Comparison of ENCODE assay signal across 9 mouse cellular contexts in genomic region chr19:45031780-45032179, GRCm38 (mm10). TPM values are rescaled to one million over a fixed set of nuclear protein-coding genes. Genes with fewer than 3 reads are reported as not detected.
A peak's percentile ranks its signal among the peaks of the same experiment; 100 is the strongest.
DNase-seq lines count a peak whose midpoint lies in the region; ATAC-seq lines count a peak whose summit lies in the region.
"Had no signal": no experiment of that assay in that cellular context is flagged by ENCODE, and none has a peak within 500 bp of the region (broad histone marks: within the 10 kb centered on the region; RNA-seq: fewer than 3 reads in every experiment).

No protein-coding gene starts in this region.

- H3K27me3 ChIP-seq in liver, embryonic 13.5 days, result peaks cover 8% of the 10 kb centered on the region; the same call in 1 of the 2 replicates
- no peaks in the 10 kb centered on the region for H3K27me3 ChIP-seq in neural tube, embryonic 13.5 days

- 30% methylated on average over 4 of the region's 4 CpGs for WGBS in liver, embryonic 13.5 days (ENCODE audit: insufficient replicate concordance)
- WGBS in neural tube, embryonic 13.5 days, result 20% methylated on average over 4 of the region's 4 CpGs

- H3K4me2 ChIP-seq in liver, embryonic 13.5 days, result no peak overlapping the region
- H3K4me2 ChIP-seq in neural tube, embryonic 13.5 days, result no peak overlapping the region

- H3K9me3 ChIP-seq in liver, embryonic 13.5 days (replicated peaks), result no peaks in the 10 kb centered on the region
- H3K9me3 ChIP-seq in neural tube, embryonic 13.5 days, result no peaks in the 10 kb centered on the region
- H3K9me3 ChIP-seq: heart, embryonic 13.5 days had no signal

- no peak overlapping the region for H3K27ac ChIP-seq in liver, embryonic 13.5 days
- H3K27ac ChIP-seq in neural tube, embryonic 13.5 days (replicated peaks), result no peak overlapping the region

- peak; percentile 68 for ATAC-seq in CD4-positive, CD25-positive, alpha-beta regulatory T cell, adult 4 months
- peak; percentile 60 for ATAC-seq in granulocyte monocyte progenitor cell, adult 5-6 weeks (replicated peaks; ENCODE audit: poor library complexity, severe bottlenecking)
- ATAC-seq in liver, embryonic 13.5 days (ENCODE audit: low read depth), result 0 out of 2 replicates have a peak, but pooled peaks have one; percentile 9
- peak; percentile 46; the same call in 1 of the 2 replicates for ATAC-seq in neural tube, embryonic 13.5 days (ENCODE audit: low read depth)

- H3K4me1 ChIP-seq in liver, embryonic 13.5 days (replicated peaks), result peaks cover 17% of the 10 kb centered on the region
- peaks cover 44% of the 10 kb centered on the region for H3K4me1 ChIP-seq in neural tube, embryonic 13.5 days (replicated peaks)

- no peak overlapping the region for H3K9ac ChIP-seq in liver, embryonic 13.5 days
- H3K9ac ChIP-seq in neural tube, embryonic 13.5 days, result no peak overlapping the region

- 0 out of 2 replicates have a peak, but pooled peaks cover 3% of the 10 kb centered on the region for H3K36me3 ChIP-seq in liver, embryonic 13.5 days
- H3K36me3 ChIP-seq in neural tube, embryonic 13.5 days, result peaks cover 18% of the 10 kb centered on the region

- peak; percentile 92 for DNase-seq in adipocyte (ENCODE audit: low spot score)
- DNase-seq in embryo, embryonic 9.5 days (ENCODE audit: extremely low spot score), result peak; percentile 76
- peak; percentile 64 to 82 for DNase-seq in kidney, adult 8-10 months
- no peak for DNase-seq in liver, embryonic 13.5 days
- peak; percentile 57 to 64 for DNase-seq in thymus, postnatal 36 days

- H3K4me3 ChIP-seq in liver, embryonic 13.5 days (replicated peaks), result no peak overlapping the region
- H3K4me3 ChIP-seq in neural tube, embryonic 13.5 days, result no peak overlapping the region
- H3K4me3 ChIP-seq: heart, embryonic 13.5 days had no signal

RNA-seq across cellular contexts. Expression of gene Pdzd7, which starts 13.7 kb away (rescaled TPM):
- polyA plus RNA-seq in CD4-positive, CD25-positive, alpha-beta regulatory T cell, adult 4 months (2017; shearing (Covaris generic)), result not detected
- 0.24 TPM in 1 of 2 replicates, not detected in the other for total RNA-seq in granulocyte monocyte progenitor cell, adult 5-6 weeks (2014; fragmentation: Nextera tagmentation)
- not detected in 2 replicates for total RNA-seq in granulocyte monocyte progenitor cell, adult 5-6 weeks (2017)
- polyA plus RNA-seq in liver, embryonic 13.5 days (2015; fragmentation: Nextera tagmentation; extraction: Ambion mirVana), result not detected in 2 replicates
- polyA plus RNA-seq in neural tube, embryonic 13.5 days (2015; fragmentation: Nextera tagmentation; extraction: Ambion mirVana), result 1.0 and 1.4 TPM in 2 replicates
- polyA plus RNA-seq: heart, embryonic 13.5 days had no signal

RNA-seq across cellular contexts. Expression of gene Sfxn3, which starts 15.5 kb away (rescaled TPM):
- 100 to 1,000 TPM in 1 of 2 experiments, 10 to 100 TPM in 1; 92.5 to 132 TPM for polyA plus RNA-seq in CD4-positive, CD25-positive, alpha-beta regulatory T cell, adult 4 months (2017; shearing (Covaris generic))
- 10.5 and 21.1 TPM in 2 replicates for total RNA-seq in granulocyte monocyte progenitor cell, adult 5-6 weeks (2014; fragmentation: Nextera tagmentation)
- 3.7 and 5.3 TPM in 2 replicates for total RNA-seq in granulocyte monocyte progenitor cell, adult 5-6 weeks (2017)
- 2.4 and 2.9 TPM in 2 replicates for polyA plus RNA-seq in liver, embryonic 13.5 days (2015; fragmentation: Nextera tagmentation; extraction: Ambion mirVana)
- 61.0 and 65.3 TPM in 2 replicates for polyA plus RNA-seq in neural tube, embryonic 13.5 days (2015; fragmentation: Nextera tagmentation; extraction: Ambion mirVana)

RNA-seq across cellular contexts. Expression of gene Lzts2, which starts 17.6 kb away (rescaled TPM):
- polyA plus RNA-seq in CD4-positive, CD25-positive, alpha-beta regulatory T cell, adult 4 months (2017; shearing (Covaris generic)), result 1 to 10 TPM in 1 of 2 experiments, under 1 TPM in 1; 0.54 to 1.6 TPM
- total RNA-seq in granulocyte monocyte progenitor cell, adult 5-6 weeks (2014; fragmentation: Nextera tagmentation), result 4.9 and 7.9 TPM in 2 replicates
- 6.9 and 9.9 TPM in 2 replicates for total RNA-seq in granulocyte monocyte progenitor cell, adult 5-6 weeks (2017)
- polyA plus RNA-seq in liver, embryonic 13.5 days (2015; fragmentation: Nextera tagmentation; extraction: Ambion mirVana), result 6.9 and 8.3 TPM in 2 replicates
- 29.1 and 30.8 TPM in 2 replicates for polyA plus RNA-seq in neural tube, embryonic 13.5 days (2015; fragmentation: Nextera tagmentation; extraction: Ambion mirVana)

RNA-seq across cellular contexts. Expression of gene Mrpl43, which starts 25.5 kb away (rescaled TPM):
- 10 to 100 TPM; 45.8 to 63.1 TPM for polyA plus RNA-seq in CD4-positive, CD25-positive, alpha-beta regulatory T cell, adult 4 months (2017; shearing (Covaris generic))
- 41.8 and 53.7 TPM in 2 replicates for total RNA-seq in granulocyte monocyte progenitor cell, adult 5-6 weeks (2014; fragmentation: Nextera tagmentation)
- 35.5 and 37.9 TPM in 2 replicates for total RNA-seq in granulocyte monocyte progenitor cell, adult 5-6 weeks (2017)
- 40.2 and 42.4 TPM in 2 replicates for polyA plus RNA-seq in liver, embryonic 13.5 days (2015; fragmentation: Nextera tagmentation; extraction: Ambion mirVana)
- 84.9 and 94.8 TPM in 2 replicates for polyA plus RNA-seq in neural tube, embryonic 13.5 days (2015; fragmentation: Nextera tagmentation; extraction: Ambion mirVana)

RNA-seq across cellular contexts. Expression of gene Twnk, which starts 26.3 kb away (rescaled TPM):
- polyA plus RNA-seq in CD4-positive, CD25-positive, alpha-beta regulatory T cell, adult 4 months (2017; shearing (Covaris generic)), result 10 to 100 TPM in 1 of 2 experiments, 1 to 10 TPM in 1; 8.6 to 20.3 TPM
- 27.9 and 30.2 TPM in 2 replicates for total RNA-seq in granulocyte monocyte progenitor cell, adult 5-6 weeks (2014; fragmentation: Nextera tagmentation)
- total RNA-seq in granulocyte monocyte progenitor cell, adult 5-6 weeks (2017), result 20.1 and 23.0 TPM in 2 replicates
- polyA plus RNA-seq in liver, embryonic 13.5 days (2015; fragmentation: Nextera tagmentation; extraction: Ambion mirVana), result 13.2 and 14.3 TPM in 2 replicates
- 15.6 and 17.0 TPM in 2 replicates for polyA plus RNA-seq in neural tube, embryonic 13.5 days (2015; fragmentation: Nextera tagmentation; extraction: Ambion mirVana)

Comparison
In these comparisons a context has a peak if more than half of its experiments do, and no peak if none do; other contexts are left out.
1. ATAC-seq: peak in every context shown above with its lines; median percentile 68 in CD4-positive, CD25-positive, alpha-beta regulatory T cell, adult 4 months; 60 in granulocyte monocyte progenitor cell, adult 5-6 weeks; 46 in neural tube, embryonic 13.5 days; 9 in liver, embryonic 13.5 days.
2. RNA of gene Sfxn3, which starts 15.5 kb away (polyA plus RNA-seq): 92.5 to 132 TPM in CD4-positive, CD25-positive, alpha-beta regulatory T cell, adult 4 months and 61.0 to 65.3 TPM in neural tube, embryonic 13.5 days; 2.4 to 2.9 TPM in liver, embryonic 13.5 days; every median in the first group is over 10 times any median in the second.